Comparison of ENCODE assay signal across 10 mouse cellular contexts in the genomic region with DNA sequence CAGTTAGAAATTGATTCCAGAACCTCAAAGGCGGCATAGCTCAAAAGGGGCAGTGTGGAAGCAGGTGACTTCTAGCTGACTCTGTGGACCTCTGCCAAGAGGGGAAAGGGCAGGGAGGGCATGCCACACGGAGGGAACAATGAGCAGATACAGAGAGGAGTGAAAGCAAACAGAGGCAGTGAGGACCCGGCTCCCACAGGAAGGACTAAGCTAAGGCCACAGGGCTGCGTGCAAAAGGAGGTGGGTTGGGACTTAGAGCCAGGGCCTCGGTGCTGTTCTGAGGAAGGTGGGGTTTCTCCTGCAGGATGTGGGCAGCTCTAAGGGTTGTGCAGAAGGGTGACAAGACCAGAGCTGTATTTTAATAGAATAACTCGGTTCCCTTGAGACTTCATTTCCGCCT. TPM values are rescaled to one million over a fixed set of nuclear protein-coding genes. Genes with fewer than 3 reads are reported as not detected.
DNase-seq lines count a peak whose midpoint lies in the region; ATAC-seq lines count a peak whose summit lies in the region.
"Had no signal": no experiment of that assay in that cellular context is flagged by ENCODE, and none has a peak within 500 bp of the region (broad histone marks: within the 10 kb centered on the region; RNA-seq: fewer than 3 reads in every experiment).

No protein-coding gene starts in this region.

- no peak for ATAC-seq in lung, embryonic 15.5 days (ENCODE audit: borderline replicate concordance, extremely low read depth, low FRiP score, low TSS enrichment)

- H3K4me2 ChIP-seq in lung, embryonic 15.5 days, result no peak overlapping the region
- H3K4me2 ChIP-seq: embryonic facial prominence, embryonic 12.5 days had no signal

- H3K4me1 ChIP-seq in lung, embryonic 15.5 days, result peaks cover 92% of the 10 kb centered on the region
- peaks cover 47% of the 10 kb centered on the region for H3K4me1 ChIP-seq in embryonic facial prominence, embryonic 10.5 days

- no peaks in the 10 kb centered on the region for H3K36me3 ChIP-seq in lung, embryonic 15.5 days
- H3K36me3 ChIP-seq in embryonic facial prominence, embryonic 10.5 days (replicated peaks), result peaks cover 19% of the 10 kb centered on the region; the same call in 1 of the 2 replicates
- H3K36me3 ChIP-seq in splenic B cell, adult 2 months (ENCODE audit: control insufficient read depth, insufficient read depth, low read length, poor library complexity, severe bottlenecking), result peaks cover 4% of the 10 kb centered on the region
- H3K36me3 ChIP-seq: embryonic facial prominence, embryonic 12.5 days had no signal

- H3K4me3 ChIP-seq in lung, embryonic 15.5 days, result no peak overlapping the region
- no peak overlapping the region for H3K4me3 ChIP-seq in embryonic facial prominence, embryonic 10.5 days
- H3K4me3 ChIP-seq: embryonic facial prominence, embryonic 12.5 days; myocyte had no signal

- H3K27me3 ChIP-seq in lung, embryonic 15.5 days, result no peaks in the 10 kb centered on the region
- no peaks in the 10 kb centered on the region for H3K27me3 ChIP-seq in embryonic facial prominence, embryonic 10.5 days (replicated peaks; ENCODE audit: low read depth, poor library complexity, severe bottlenecking)
- no peaks in the 10 kb centered on the region for H3K27me3 ChIP-seq in splenic B cell, adult 2 months (ENCODE audit: control insufficient read depth, insufficient read depth, low read length, poor library complexity, severe bottlenecking)
- H3K27me3 ChIP-seq: embryonic facial prominence, embryonic 12.5 days had no signal

- peak overlapping the region; percentile 16; the same call in 1 of the 2 replicates for H3K27ac ChIP-seq in lung, embryonic 15.5 days
- peak overlapping the region; percentile 61 for H3K27ac ChIP-seq in embryonic facial prominence, embryonic 10.5 days (replicated peaks)
- H3K27ac ChIP-seq: embryonic facial prominence, embryonic 12.5 days had no signal

- no peaks in the 10 kb centered on the region for H3K9me3 ChIP-seq in lung, embryonic 15.5 days
- H3K9me3 ChIP-seq in embryonic facial prominence, embryonic 10.5 days, result no peaks in the 10 kb centered on the region
- H3K9me3 ChIP-seq: embryonic facial prominence, embryonic 12.5 days had no signal

- H3K9ac ChIP-seq in lung, embryonic 15.5 days, result no peak overlapping the region
- H3K9ac ChIP-seq: embryonic facial prominence, embryonic 12.5 days had no signal

- no peak for DNase-seq in lung, postnatal 14 days
- DNase-seq in embryonic facial prominence, embryonic 10.5 days (ENCODE audit: low spot score), result no peak
- DNase-seq in kidney, postnatal 36 days, result peak; percentile 80 to 82
- DNase-seq in splenic B cell, adult 2 months (ENCODE audit: low read depth, low spot score), result peak; percentile 90
- DNase-seq in layer of hippocampus, postnatal 14 days (ENCODE audit: low spot score in 2 of 2), result no peak
- DNase-seq in frontal cortex, adult 2 months (ENCODE audit: extremely low spot score in 1 of 2, low spot score in 1 of 2), result no peak
- DNase-seq in adrenal gland, adult 2 months, result no peak

- 41% methylated on average over 7 of the region's 7 CpGs for WGBS in lung, embryonic 15.5 days
- 52% methylated on average over 7 of the region's 7 CpGs for WGBS in embryonic facial prominence, embryonic 10.5 days

RNA-seq across cellular contexts. Expression of a gene that starts 12.2 kb away (rescaled TPM):
- 11.7 and 12.5 TPM in 2 replicates for polyA plus RNA-seq in lung, embryonic 15.5 days (2015; fragmentation: Nextera tagmentation; extraction: Ambion mirVana)
- polyA plus RNA-seq in embryonic facial prominence, embryonic 10.5 days (2016; fragmentation: Nextera tagmentation; extraction: Ambion mirVana), result 7.3 and 8.2 TPM in 2 replicates
- 10 to 100 TPM; 17.0 to 18.1 TPM for total RNA-seq in layer of hippocampus, postnatal 14 days (2021)
- 8.6 and 8.7 TPM in 2 replicates for polyA plus RNA-seq in frontal cortex, adult 2 months (2012; rRNA removed)
- total RNA-seq in adrenal gland, adult 2 months (2021), result 10 to 100 TPM; 17.0 to 22.7 TPM
- 14.4 and 20.4 TPM in 2 replicates for polyA plus RNA-seq in adrenal gland, adult 2 months (2012; rRNA removed)

RNA-seq across cellular contexts. Expression of a gene that starts 58.2 kb away (rescaled TPM):
- 1.8 TPM in 2 replicates for polyA plus RNA-seq in lung, embryonic 15.5 days (2015; fragmentation: Nextera tagmentation; extraction: Ambion mirVana)
- polyA plus RNA-seq in embryonic facial prominence, embryonic 10.5 days (2016; fragmentation: Nextera tagmentation; extraction: Ambion mirVana), result 1.3 and 1.6 TPM in 2 replicates
- 1 to 10 TPM; 3.3 to 4.5 TPM for total RNA-seq in layer of hippocampus, postnatal 14 days (2021)
- 4.4 and 5.3 TPM in 2 replicates for polyA plus RNA-seq in frontal cortex, adult 2 months (2012; rRNA removed)
- under 1 TPM; 0.28 to 0.43 TPM for total RNA-seq in adrenal gland, adult 2 months (2021)
- 0.15 TPM in 1 of 2 replicates, not detected in the other for polyA plus RNA-seq in adrenal gland, adult 2 months (2012; rRNA removed)

Comparison
In these comparisons a context has a peak if more than half of its experiments do, and no peak if none do; other contexts are left out.
1. DNase-seq: peak in kidney, postnatal 36 days (2 of 2) and splenic B cell, adult 2 months (single experiment); none in lung, postnatal 14 days (single experiment), embryonic facial prominence, embryonic 10.5 days (single experiment), layer of hippocampus, postnatal 14 days (0 of 2), frontal cortex, adult 2 months (0 of 2) and adrenal gland, adult 2 months (single experiment).